Mouse (Mus musculus) neural tube, embryonic 13.5 days (tissue): ENCODE data around the gene Esrp2. TPM values are rescaled to one million over a fixed set of nuclear protein-coding genes. Genes with fewer than 3 reads are reported as not detected.

Source experiments
- ATAC-seq: fragments of 200-750 bp; cut with Nextera tagmentation; 2 replicates; pipeline ENCODE4 v1.8.0; 2017; ENCODE audit warnings: low read depth, mild to moderate bottlenecking, moderate TSS enrichment, moderate library complexity
- H3K27ac ChIP-seq: fragments of 300-500 bp; sonication (generic); replicated peaks from 2 replicates; pipeline ENCODE4 v1.5.1; 2015; ENCODE audit warnings: moderate library complexity, mild to moderate bottlenecking, inconsistent platforms
- H3K27me3 ChIP-seq: fragments of 300-500 bp; sonication (generic); 2 replicates; pipeline ENCODE4 v1.6.1; 2015; ENCODE audit warnings: mild to moderate bottlenecking, inconsistent platforms
- H3K36me3 ChIP-seq: fragments of 300-500 bp; sonication (generic); 2 replicates; pipeline ENCODE4 v1.6.1; 2015; ENCODE audit warnings: mild to moderate bottlenecking, inconsistent platforms
- H3K4me1 ChIP-seq: fragments of 300-500 bp; sonication (generic); replicated peaks from 2 replicates; pipeline ENCODE4 v1.6.1; 2015; ENCODE audit warnings: inconsistent platforms
- H3K4me2 ChIP-seq: fragments of 300-500 bp; sonication (generic); 2 replicates; pipeline ENCODE4 v1.6.1; 2015; ENCODE audit warnings: inconsistent platforms, mild to moderate bottlenecking, moderate library complexity
- H3K4me3 ChIP-seq: fragments of 300-500 bp; sonication (generic); 2 replicates; pipeline ENCODE4 v1.5.1; 2015; ENCODE audit warnings: mild to moderate bottlenecking, inconsistent platforms
- H3K9ac ChIP-seq: fragments of 300-500 bp; sonication (generic); 2 replicates; pipeline ENCODE4 v1.6.1; 2015; ENCODE audit warnings: moderate library complexity, mild to moderate bottlenecking, inconsistent platforms
- H3K9me3 ChIP-seq: fragments of 300-500 bp; sonication (generic); 2 replicates; pipeline ENCODE4 v1.6.1; 2016; ENCODE audit warnings: inconsistent platforms
- WGBS: fragments of 180-500 bp; shearing (Covaris S2); methylation state at CpG from one replicate; pipeline ENCODE4 v1.1.7; 2015; 5-methylcytosine and 5-hydroxymethylcytosine counted together
- polyA plus RNA-seq: library from polyadenylated mRNA; unstranded; fragments of >200 nt; fragmentation: Nextera tagmentation; extraction: Ambion mirVana; gene quantifications from 2 replicates; pipeline ENCODE4 v1.2.1, GENCODE M21; 2015

Gene Esrp2
- polyA plus RNA-seq, 1 experiment from 2014 or later: 1.3 TPM

DNA sequence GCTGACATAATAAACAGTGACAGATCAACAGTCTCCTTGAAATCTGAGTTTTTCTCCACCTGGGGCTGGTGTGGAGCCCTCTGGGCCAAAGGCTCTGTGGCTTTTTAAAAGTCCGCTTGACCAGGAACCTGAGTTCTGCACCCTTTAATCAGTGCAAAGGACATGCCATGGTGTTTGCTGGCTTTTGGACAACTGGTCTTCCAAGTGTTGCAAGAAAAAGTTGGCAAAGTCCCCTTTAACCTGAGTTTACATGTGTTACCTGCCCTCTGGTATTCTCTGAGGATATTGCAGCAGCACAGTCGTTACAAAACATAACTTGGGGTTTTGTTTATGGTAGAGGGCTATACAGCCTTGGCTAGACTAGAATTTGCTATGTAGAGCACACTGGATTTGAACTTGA lies 6.3 kb downstream of the Esrp2 start:
- H3K4me3 ChIP-seq: no peak overlapping the region
- H3K9me3 ChIP-seq: no peaks in the 10 kb centered on the region
- 85% methylated on average over 2 of the region's 2 CpGs for WGBS
- H3K27ac ChIP-seq: no peak overlapping the region
- H3K36me3 ChIP-seq: peaks cover 59% of the 10 kb centered on the region
- peaks cover 32% of the 10 kb centered on the region for H3K27me3 ChIP-seq
- H3K4me2 ChIP-seq: no peak overlapping the region
- no peak overlapping the region for H3K9ac ChIP-seq
- H3K4me1 ChIP-seq: no peaks in the 10 kb centered on the region; the same call in 1 of the 2 replicates
- no peak for ATAC-seq

DNA sequence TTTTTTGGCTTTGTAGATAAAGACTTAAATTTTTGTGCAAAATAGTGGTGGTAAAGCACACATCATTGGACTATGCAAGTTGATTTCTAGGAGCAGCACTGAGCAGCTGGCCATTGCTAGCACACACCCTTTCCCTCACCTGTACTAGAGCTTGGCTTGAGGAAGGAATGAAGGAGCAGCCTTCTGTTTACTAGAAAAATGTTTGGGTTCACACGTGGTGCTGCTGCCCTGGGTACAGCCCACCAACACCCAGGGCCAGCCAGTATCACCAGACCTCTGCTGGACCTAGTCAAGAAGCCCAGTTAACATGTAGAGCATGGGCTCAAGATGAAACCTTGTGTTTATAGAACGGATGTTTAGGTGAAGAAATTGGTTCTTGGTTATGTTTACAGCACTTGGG lies 6.8 kb downstream of the Esrp2 start:
- Histone ChIP-seq H3K4me2 (no peak overlapping the region), H3K4me3 (no peak overlapping the region), H3K27me3 (peaks cover 26% of the 10 kb centered on the region), H3K4me1 (no peaks in the 10 kb centered on the region), H3K36me3 (peaks cover 59% of the 10 kb centered on the region), H3K9ac (no peak overlapping the region), H3K27ac (no peak overlapping the region), H3K9me3 (no peaks in the 10 kb centered on the region)
- ATAC-seq: no peak
- WGBS: 90% methylated on average over 2 of the region's 2 CpGs

- no peak overlapping the region for H3K4me3 ChIP-seq
- no peaks in the 10 kb centered on the region for H3K4me1 ChIP-seq
- no peak overlapping the region for H3K4me2 ChIP-seq
- H3K27me3 ChIP-seq: peaks cover 20% of the 10 kb centered on the region
- H3K36me3 ChIP-seq: peaks cover 59% of the 10 kb centered on the region
- no peak overlapping the region for H3K9ac ChIP-seq
- no peak for ATAC-seq
- H3K9me3 ChIP-seq: no peaks in the 10 kb centered on the region
- H3K27ac ChIP-seq: no peak overlapping the region
Measured at GRCm38 (mm10) chr8:106129232-106129930, 7.4 kb downstream of the Esrp2 start.

DNA sequence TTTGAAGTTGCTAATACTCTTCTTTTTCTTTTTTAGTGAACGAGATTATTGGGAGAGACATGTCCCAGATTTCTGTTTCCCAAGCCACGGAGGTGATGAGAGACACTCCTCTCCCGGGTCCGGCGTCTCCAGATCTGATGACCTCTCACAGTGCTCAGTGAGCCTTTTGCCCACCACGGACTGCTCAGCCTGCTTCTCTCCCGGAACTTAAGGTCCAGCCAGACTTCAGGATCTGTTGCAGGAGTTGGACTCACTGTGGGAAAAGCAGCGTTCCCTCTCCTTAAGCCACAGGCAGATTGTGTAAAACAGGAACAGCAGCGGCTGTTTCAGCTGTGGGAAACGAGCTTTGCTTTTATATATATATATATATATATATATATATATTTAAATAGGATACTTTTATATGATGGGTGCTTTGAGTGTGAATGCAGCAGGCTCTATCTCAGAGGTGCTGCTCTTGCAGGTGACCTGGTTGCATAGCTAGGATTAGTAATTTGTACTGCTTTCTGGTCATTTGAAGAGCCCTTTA lies 8.8 kb downstream of the Esrp2 start:
- no peak overlapping the region for H3K4me3 ChIP-seq
- no peak overlapping the region for H3K4me2 ChIP-seq
- no peak for ATAC-seq
- H3K9me3 ChIP-seq: no peaks in the 10 kb centered on the region
- H3K9ac ChIP-seq: no peak overlapping the region
- H3K4me1 ChIP-seq: no peaks in the 10 kb centered on the region
- peaks cover 6% of the 10 kb centered on the region for H3K27me3 ChIP-seq
- no peak overlapping the region for H3K27ac ChIP-seq
- H3K36me3 ChIP-seq: peaks cover 64% of the 10 kb centered on the region
- 95% methylated on average over 10 of the region's 10 CpGs for WGBS

DNA sequence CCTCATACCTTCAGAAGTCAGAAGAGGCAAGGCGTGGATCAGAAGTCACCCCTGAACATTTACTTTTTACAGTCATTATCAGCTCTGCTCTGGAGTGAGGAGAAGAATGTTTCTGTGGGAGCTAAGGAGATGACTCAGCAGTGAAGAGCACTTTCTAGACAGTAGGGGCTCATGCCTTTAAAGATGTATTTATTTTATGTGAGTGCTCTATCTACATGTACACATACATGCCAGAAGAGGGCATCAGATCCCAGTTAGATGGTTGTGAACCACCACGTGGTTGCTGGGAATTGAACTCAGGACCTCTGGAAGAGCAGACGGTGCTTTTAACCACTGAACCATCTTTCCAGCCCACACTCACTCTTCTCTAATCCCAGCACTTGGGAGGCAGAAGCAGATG lies 9.7 kb downstream of the Esrp2 start:
- Histone ChIP-seq H3K9me3 (no peaks in the 10 kb centered on the region), H3K4me3 (no peak overlapping the region), H3K27ac (no peak overlapping the region), H3K9ac (no peak overlapping the region), H3K36me3 (peaks cover 56% of the 10 kb centered on the region), H3K27me3 (no peaks in the 10 kb centered on the region), H3K4me2 (no peak overlapping the region), H3K4me1 (no peaks in the 10 kb centered on the region)
- ATAC-seq: no peak
- WGBS: 74% methylated on average over 3 of the region's 3 CpGs

DNA sequence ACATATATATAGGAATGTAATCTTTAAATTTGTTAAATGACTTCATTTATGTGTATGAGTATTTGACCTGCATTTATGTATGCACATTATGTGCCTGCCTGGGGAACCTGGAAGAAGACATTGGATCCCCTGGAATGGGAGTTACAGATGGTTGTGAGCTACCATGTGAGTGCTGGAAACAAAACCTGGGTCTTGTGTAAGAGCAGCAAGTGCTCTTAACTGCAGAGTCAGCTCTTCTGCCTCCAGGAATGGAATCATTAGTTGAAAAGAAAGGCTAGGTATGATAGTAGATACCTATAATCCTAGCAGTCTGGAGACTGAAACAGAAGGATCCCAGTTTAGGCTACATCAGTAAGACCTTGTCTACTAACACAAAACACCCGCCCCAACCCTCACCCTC lies 10.7 kb downstream of the Esrp2 start:
- H3K9ac ChIP-seq: no peak overlapping the region
- 97% methylated on average over 1 of the region's 1 CpGs for WGBS
- H3K4me2 ChIP-seq: no peak overlapping the region
- H3K36me3 ChIP-seq: peaks cover 46% of the 10 kb centered on the region
- ATAC-seq: no peak
- no peak overlapping the region for H3K27ac ChIP-seq
- no peaks in the 10 kb centered on the region for H3K9me3 ChIP-seq
- no peaks in the 10 kb centered on the region for H3K27me3 ChIP-seq
- H3K4me1 ChIP-seq: no peaks in the 10 kb centered on the region
- H3K4me3 ChIP-seq: no peak overlapping the region

DNA sequence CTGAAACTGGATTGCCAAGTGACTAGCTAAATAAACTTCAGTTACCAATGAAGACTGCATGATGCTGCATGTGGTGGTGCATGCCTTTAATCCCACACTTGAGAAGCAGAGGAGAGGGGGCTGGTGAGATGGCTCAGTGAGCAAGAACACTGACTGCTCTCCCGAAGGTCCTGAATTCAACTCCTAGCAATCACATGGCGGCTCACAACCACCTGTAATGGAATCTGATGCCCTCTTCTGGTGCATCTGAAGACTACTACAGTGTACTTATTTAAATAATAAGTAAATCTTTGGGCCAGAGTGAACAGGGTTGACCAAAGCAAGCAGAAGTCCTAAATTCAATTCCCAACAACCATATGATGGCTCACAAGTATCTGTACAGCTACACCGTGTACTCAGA lies 13.3 kb downstream of the Esrp2 start:
- Histone ChIP-seq H3K9ac (no peak overlapping the region), H3K27me3 (no peaks in the 10 kb centered on the region), H3K9me3 (no peaks in the 10 kb centered on the region), H3K4me1 (no peaks in the 10 kb centered on the region), H3K4me2 (no peak overlapping the region), H3K27ac (no peak overlapping the region), H3K4me3 (no peak overlapping the region), H3K36me3 (peaks cover 39% of the 10 kb centered on the region)
- WGBS: 86% methylated on average over 3 of the region's 3 CpGs
- ATAC-seq: no peak

DNA sequence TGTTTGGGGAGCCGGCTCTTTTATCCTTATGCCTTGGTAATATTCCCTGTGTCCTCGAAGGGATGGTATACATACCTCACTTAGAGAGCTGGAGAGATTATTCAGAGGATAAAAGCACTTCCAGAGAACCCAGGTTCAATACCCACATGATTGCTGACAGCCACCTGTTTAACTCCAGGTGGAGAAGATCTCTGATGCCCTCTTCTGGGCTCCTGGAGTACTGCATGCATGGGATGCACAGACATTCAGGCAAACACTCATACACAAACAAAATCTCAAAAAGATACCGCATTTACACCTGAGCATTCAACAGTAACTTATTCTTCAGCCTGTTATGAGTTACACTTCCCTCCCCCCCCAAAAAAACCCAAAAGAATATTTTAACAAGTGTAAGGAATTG lies 20.9 kb downstream of the Esrp2 start:
- 94% methylated on average over 3 of the region's 3 CpGs for WGBS
- no peak overlapping the region for H3K4me3 ChIP-seq

DNA sequence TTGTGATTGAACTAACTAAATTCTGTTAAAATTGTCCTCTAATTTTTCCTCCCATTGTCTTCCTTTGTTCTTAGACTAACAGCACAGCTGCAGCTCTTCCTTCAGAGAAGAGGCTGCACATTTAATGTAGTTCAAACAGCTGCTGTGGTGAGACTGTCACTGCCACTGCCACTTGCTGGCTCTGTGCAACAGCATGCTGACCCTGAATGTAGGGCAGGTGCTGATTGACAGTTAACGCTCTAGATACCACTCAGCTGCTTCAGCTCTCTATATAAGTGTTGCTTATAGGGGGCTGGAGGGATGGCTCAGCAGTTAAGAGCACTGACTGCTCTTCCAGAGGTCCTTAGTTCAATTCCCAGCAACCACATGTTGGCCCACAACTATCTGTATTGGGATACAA lies 24.3 kb downstream of the Esrp2 start:
- WGBS: 98% methylated on average over 1 of the region's 1 CpGs
- H3K9ac ChIP-seq: no peak overlapping the region
- no peaks in the 10 kb centered on the region for H3K27me3 ChIP-seq

More for the DNA sequence above, 20.9 kb downstream of the Esrp2 start:
- H3K4me1 ChIP-seq: no peaks in the 10 kb centered on the region
- H3K4me2 ChIP-seq: no peak overlapping the region
- peaks cover 35% of the 10 kb centered on the region for H3K36me3 ChIP-seq
- H3K9me3 ChIP-seq: no peaks in the 10 kb centered on the region
- H3K27ac ChIP-seq: no peak overlapping the region
- ATAC-seq: no peak
- no peaks in the 10 kb centered on the region for H3K27me3 ChIP-seq
- no peak overlapping the region for H3K9ac ChIP-seq

GRCm38 (mm10) chr8:106112041-106112440 lies 24.7 kb downstream of the Esrp2 start:
- H3K4me3 ChIP-seq: no peak overlapping the region
- H3K4me2 ChIP-seq: no peak overlapping the region
- peaks cover 40% of the 10 kb centered on the region for H3K36me3 ChIP-seq
- H3K9me3 ChIP-seq: no peaks in the 10 kb centered on the region
- H3K9ac ChIP-seq: no peak overlapping the region
- 91% methylated on average over 2 of the region's 2 CpGs for whole genome bisulfite sequencing
- H3K27me3 ChIP-seq: no peaks in the 10 kb centered on the region
- no peak for ATAC-seq
- H3K4me1 ChIP-seq: no peaks in the 10 kb centered on the region
- no peak overlapping the region for H3K27ac ChIP-seq

More for the DNA sequence above, 24.3 kb downstream of the Esrp2 start:
- Histone ChIP-seq H3K36me3 (peaks cover 40% of the 10 kb centered on the region), H3K4me2 (no peak overlapping the region), H3K9me3 (no peaks in the 10 kb centered on the region), H3K27ac (no peak overlapping the region), H3K4me1 (no peaks in the 10 kb centered on the region), H3K4me3 (no peak overlapping the region)
- no peak for ATAC-seq

GRCm38 (mm10) chr8:106108729-106109128 lies 28.0 kb downstream of the Esrp2 start:
- Histone ChIP-seq H3K4me2 (no peak overlapping the region), H3K9ac (no peak overlapping the region), H3K27me3 (no peaks in the 10 kb centered on the region), H3K4me3 (no peak overlapping the region), H3K27ac (no peak overlapping the region), H3K36me3 (peaks cover 41% of the 10 kb centered on the region), H3K4me1 (no peaks in the 10 kb centered on the region), H3K9me3 (no peaks in the 10 kb centered on the region)
- no peak for ATAC-seq
- WGBS: 95% methylated on average over 3 of the region's 3 CpGs

- no peaks in the 10 kb centered on the region for H3K4me1 ChIP-seq
- ATAC-seq: no peak
- H3K27me3 ChIP-seq: no peaks in the 10 kb centered on the region
Measured at GRCm38 (mm10) chr8:106108080-106108479, 28.7 kb downstream of the Esrp2 start.

DNA sequence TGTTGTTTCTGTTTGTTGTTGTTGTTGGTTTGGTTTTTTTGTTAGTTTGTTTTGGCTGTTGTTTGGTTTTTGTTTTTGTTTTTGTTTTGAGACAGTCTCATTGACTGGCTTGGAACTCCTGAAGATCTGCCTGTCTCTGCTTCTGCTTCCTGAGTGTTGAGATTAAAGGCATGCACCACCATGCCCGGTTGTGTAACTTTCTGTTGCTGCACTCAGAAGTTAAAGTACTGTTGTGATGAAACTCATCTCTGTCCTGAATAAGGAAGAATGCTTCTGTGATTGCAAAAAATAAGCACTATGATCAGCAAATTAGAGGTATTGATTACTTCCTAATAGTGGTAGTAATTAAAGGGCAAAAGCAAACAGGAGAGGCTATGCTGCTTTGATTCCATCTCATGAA lies 30.6 kb downstream of the Esrp2 start:
- H3K4me2 ChIP-seq: no peak overlapping the region
- no peak overlapping the region for H3K27ac ChIP-seq
- WGBS: 97% methylated on average over 1 of the region's 1 CpGs
- H3K4me1 ChIP-seq: no peaks in the 10 kb centered on the region
- no peaks in the 10 kb centered on the region for H3K9me3 ChIP-seq
- no peaks in the 10 kb centered on the region for H3K27me3 ChIP-seq
- H3K4me3 ChIP-seq: no peak overlapping the region
- H3K9ac ChIP-seq: no peak overlapping the region
- peaks cover 48% of the 10 kb centered on the region for H3K36me3 ChIP-seq
- no peak for ATAC-seq

More at GRCm38 (mm10) chr8:106108080-106108479, 28.7 kb downstream of the Esrp2 start:
- no peaks in the 10 kb centered on the region for H3K9me3 ChIP-seq
- peaks cover 46% of the 10 kb centered on the region for H3K36me3 ChIP-seq
- H3K4me3 ChIP-seq: no peak overlapping the region
- H3K27ac ChIP-seq: no peak overlapping the region
- H3K4me2 ChIP-seq: no peak overlapping the region
- 96% methylated on average over 4 of the region's 4 CpGs for WGBS
- no peak overlapping the region for H3K9ac ChIP-seq
